Mouse (Mus musculus) cortical plate, adult 2 months (tissue): ENCODE measurements around the gene Pecam1. TPM values are rescaled to one million over a fixed set of nuclear protein-coding genes. Genes with fewer than 3 reads are reported as not detected.
"Not testable (repeated sequence)": the region's sequence is repeated elsewhere in the genome, so short reads cannot be mapped to it uniquely, and the experiment has no call there.

Experiments
- H3K27ac ChIP-seq: fragments of 200-500 bp; 2 replicates; pipeline ENCODE4 v1.5.1; 2012; ENCODE audit warnings: low read length, control low read depth, inconsistent platforms; ENCODE audit not compliant: insufficient read depth
- H3K4me1 ChIP-seq: fragments of 200-500 bp; 2 replicates; pipeline ENCODE4 v1.6.1; 2011; ENCODE audit warnings: low read length; ENCODE audit not compliant: control insufficient read depth, insufficient read depth
- H3K4me3 ChIP-seq: fragments of 200-500 bp; 2 replicates; pipeline ENCODE4 v1.5.1; 2011; ENCODE audit warnings: mild to moderate bottlenecking, low read length, control low read depth; ENCODE audit not compliant: insufficient read depth
- CTCF ChIP-seq: fragments of 200-500 bp; IDR thresholded peaks from 2 replicates; pipeline ENCODE4 v1.5.1; 2011; ENCODE audit warnings: mild to moderate bottlenecking, control low read depth, low read length; ENCODE audit not compliant: insufficient read depth; ENCODE audit errors: extremely low read depth
- POLR2A ChIP-seq: fragments of 200-500 bp; IDR thresholded peaks from 2 replicates; pipeline ENCODE4 v1.6.1; 2011; ENCODE audit warnings: mild to moderate bottlenecking, low read length, control low read depth; ENCODE audit not compliant: insufficient read depth; ENCODE audit errors: extremely low read depth
- polyA plus RNA-seq: library from polyadenylated mRNA; depleted of rRNA; stranded (reverse); fragments of >200 nt; gene quantifications from 2 replicates; pipeline ENCODE4 v1.2.3, GENCODE M21; 2012

Gene Pecam1
- polyA plus RNA-seq, 1 experiment: 20.4 TPM

- Histone ChIP-seq H3K4me3 (no peak overlapping the region), H3K27ac (no peak overlapping the region), H3K4me1 (no peaks in the 10 kb centered on the region)
- TF ChIP-seq CTCF (no peak), POLR2A (no peak)
Measured at GRCm38 (mm10) chr11:106753314-106753713, 2.9 kb upstream of the Pecam1 start.

- no peak overlapping the region for H3K4me3 ChIP-seq
- no peaks in the 10 kb centered on the region for H3K4me1 ChIP-seq
- TF ChIP-seq POLR2A (no peak), CTCF (no peak)
- H3K27ac ChIP-seq: no peak overlapping the region
Measured at GRCm38 (mm10) chr11:106752103-106752502, 1.7 kb upstream of the Pecam1 start.

- Histone ChIP-seq H3K27ac (no peak within 1 kb of the TSS), H3K4me1 (no peaks in the 10 kb centered on the region), H3K4me3 (no peak within 1 kb of the TSS)
- TF ChIP-seq POLR2A (no peak), CTCF (no peak)
Measured at GRCm38 (mm10) chr11:106751039-106752018, 901 bp upstream of the Pecam1 start, which contains the start of gene Milr1. Gene Milr1 (plus strand): TSS chr11:106751226.

DNA sequence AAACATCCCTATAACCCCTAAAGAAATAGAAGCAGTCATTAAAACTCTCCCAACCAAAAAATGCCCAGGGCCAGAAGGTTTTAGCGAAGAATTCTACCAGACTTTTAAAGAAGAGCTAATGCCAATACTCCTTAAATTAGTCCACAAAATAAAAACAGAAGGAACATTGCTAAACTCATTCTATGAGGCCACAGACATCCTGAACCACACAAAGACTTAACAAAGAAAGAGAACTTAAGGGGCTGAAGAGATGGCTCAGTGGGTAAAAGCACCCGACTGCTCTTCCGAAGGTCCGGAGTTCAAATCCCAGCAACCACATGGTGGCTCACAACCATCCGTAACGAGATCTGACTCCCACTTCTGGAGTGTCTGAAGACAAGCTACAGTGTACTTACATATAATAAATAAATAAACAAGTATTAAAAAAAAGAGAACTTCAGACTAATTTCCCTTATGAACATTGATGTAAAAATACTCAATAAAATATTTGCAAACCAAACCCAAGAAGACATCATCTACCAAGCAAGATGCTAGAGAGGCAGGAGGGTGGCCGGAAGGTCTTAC lies 789 bp downstream of the Pecam1 start:
- not testable (repeated sequence) for H3K4me1 ChIP-seq, H3K27ac ChIP-seq, H3K4me3 ChIP-seq

GRCm38 (mm10) chr11:106744949-106745348 lies 5.5 kb downstream of the Pecam1 start:
- Histone ChIP-seq H3K4me1 (no peaks in the 10 kb centered on the region), H3K27ac (no peak overlapping the region), H3K4me3 (no peak overlapping the region)
- TF ChIP-seq POLR2A (no peak), CTCF (0 out of 2 replicates have a peak, but pooled peaks have one; percentile 11)

DNA sequence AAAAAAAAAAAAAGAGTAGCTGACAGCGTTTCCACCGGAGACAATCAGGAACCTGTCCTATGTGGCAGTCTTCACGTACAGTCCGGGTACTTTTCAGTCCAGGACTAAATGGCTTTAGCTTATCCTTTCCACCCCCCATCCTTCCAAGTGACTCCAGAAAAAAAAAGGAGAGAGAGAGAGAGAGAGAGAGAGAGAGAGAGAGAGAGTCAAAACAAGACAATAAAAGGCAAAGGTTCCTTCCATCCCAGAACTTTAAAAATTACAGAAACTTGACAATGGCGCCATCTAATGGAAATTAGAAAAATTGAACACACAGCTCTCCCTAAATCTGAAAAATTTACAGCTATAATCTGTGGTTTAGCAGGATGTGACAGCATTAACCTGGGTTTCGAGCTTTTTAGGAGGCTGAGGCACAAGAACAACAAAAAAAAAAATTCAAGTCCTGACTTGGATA lies 8.0 kb downstream of the Pecam1 start:
- TF ChIP-seq POLR2A (no peak), CTCF (no peak)

DNA sequence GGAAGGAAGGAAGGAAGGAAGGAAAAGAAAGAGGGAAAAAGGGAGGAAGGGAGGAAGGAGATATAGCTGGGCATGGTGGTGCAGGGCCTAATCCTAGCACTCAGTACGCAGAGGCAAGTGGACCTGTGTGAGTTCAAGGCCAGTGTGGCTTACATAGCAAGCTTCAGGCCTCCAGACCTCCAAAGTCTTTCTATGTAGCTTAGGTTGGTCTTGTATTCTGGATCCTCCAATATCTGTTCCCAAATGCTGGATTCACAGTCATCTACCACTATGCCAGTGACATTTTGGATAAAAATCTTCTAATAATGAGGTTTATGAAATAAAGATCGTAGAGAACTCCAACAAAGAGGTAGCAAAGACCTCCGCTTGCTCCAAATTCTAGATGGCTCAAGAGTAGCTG lies 8.6 kb downstream of the Pecam1 start:
- no peak for TF ChIP-seq CTCF
- no peak for TF ChIP-seq POLR2A
- Histone ChIP-seq H3K4me1 (peaks cover 2% of the 10 kb centered on the region; the same call in 1 of the 2 replicates), H3K27ac (no peak overlapping the region), H3K4me3 (no peak overlapping the region)

More for the DNA sequence above, 8.0 kb downstream of the Pecam1 start:
- H3K4me3 ChIP-seq: no peak overlapping the region
- peaks cover 2% of the 10 kb centered on the region; the same call in 1 of the 2 replicates for H3K4me1 ChIP-seq
- no peak overlapping the region for H3K27ac ChIP-seq

DNA sequence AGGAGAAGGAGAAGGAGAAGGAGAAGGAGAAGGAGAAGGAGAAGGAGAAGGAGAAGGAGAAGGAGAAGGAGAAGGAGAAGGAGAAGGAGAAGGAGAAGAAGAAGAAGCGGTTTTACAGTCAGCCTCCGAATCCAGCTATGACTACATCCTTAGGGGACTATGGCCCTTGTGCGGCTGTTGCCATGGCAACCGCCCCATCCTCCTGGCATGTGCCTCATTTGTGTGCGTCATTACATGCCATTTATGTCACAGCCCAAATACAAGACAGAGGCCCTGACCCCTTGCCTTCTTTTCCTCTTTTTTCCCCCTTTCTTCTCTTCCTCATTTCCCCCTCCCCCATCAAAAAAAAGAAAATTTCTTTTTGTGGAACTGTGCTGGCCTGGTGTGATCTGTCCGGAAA lies 9.2 kb downstream of the Pecam1 start:
- H3K27ac ChIP-seq: no peak overlapping the region
- no peak for TF ChIP-seq CTCF
- H3K4me1 ChIP-seq: peaks cover 3% of the 10 kb centered on the region; the same call in 1 of the 2 replicates
- H3K4me3 ChIP-seq: no peak overlapping the region

GRCm38 (mm10) chr11:106740724-106741123 lies 9.7 kb downstream of the Pecam1 start:
- H3K27ac ChIP-seq, H3K4me3 ChIP-seq, H3K4me1 ChIP-seq: not testable (repeated sequence)

DNA sequence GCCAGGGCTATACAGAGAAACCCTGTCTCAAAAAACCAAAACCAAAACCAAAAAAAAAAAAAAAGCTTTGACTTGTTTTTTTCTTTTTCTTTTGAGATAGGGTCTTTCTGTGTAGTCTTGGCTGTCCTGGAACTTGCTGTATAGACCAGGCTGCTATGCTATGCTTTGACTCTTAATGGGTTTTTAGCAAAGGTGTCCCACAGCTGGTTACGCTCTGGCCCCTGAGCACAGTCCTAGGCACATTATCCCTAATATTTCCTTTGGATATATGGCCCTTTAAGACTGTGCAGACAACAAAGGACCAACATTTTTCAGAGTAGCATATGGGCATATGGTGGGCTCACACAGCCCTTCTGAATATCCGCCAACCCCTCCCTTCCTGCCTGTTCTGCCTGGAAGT lies 11.3 kb downstream of the Pecam1 start:
- H3K4me3 ChIP-seq: no peak overlapping the region
- H3K27ac ChIP-seq: no peak overlapping the region
- TF ChIP-seq CTCF: no peak
- TF ChIP-seq POLR2A: no peak
- H3K4me1 ChIP-seq: peaks cover 3% of the 10 kb centered on the region; the same call in 1 of the 2 replicates
